Mouse (Mus musculus) stomach, postnatal 0 days (tissue): ENCODE measurements at regions not wholly inside any gene's neighbourhood (a gene's known extent, or its start where the extent isn't known, plus 50 kb on each side); places are given as distances from the start of the nearest gene placed in this dataset.

Experiments used
- CTCF ChIP-seq: IDR thresholded peaks from 2 replicates; pipeline ENCODE4 v1.5.1; 2016; ENCODE audit warnings: antibody characterized with exemption, low read depth, mild to moderate bottlenecking, moderate library complexity
- EP300 ChIP-seq: optimal IDR thresholded peaks from 2 replicates; pipeline ENCODE3; 2016; ENCODE audit warnings: antibody characterized with exemption

DNA sequence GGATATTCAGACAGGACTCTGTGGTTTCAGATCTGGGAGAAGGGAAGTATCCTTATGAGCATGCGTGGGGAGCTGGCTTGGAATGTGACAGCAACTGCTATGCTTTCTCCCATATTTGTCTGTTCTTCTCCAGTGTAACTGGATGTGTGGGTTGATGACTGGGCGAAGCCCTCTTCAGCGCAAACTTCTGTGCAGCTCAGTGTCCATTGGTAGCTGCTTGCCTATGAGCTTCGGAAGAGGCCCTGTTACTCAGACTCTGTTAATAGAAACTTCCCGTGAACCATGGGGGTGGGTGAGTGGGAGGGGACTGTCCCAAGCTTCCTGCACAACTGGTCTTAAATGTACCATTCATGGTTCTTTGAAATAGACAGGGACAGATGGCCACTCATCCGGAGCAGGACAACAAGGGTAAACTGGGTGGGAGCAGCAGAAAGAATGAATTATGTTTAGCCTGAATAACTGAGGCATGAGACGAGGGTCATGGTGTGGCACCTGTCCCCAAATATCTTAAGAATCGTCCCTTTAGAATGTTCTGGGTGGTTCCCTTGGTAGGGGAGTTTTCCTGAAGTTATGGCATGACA is 141.1 kb upstream of the Plxnc1 start:
- no peak for TF ChIP-seq CTCF
- TF ChIP-seq EP300 = no peak
